Mouse (Mus musculus): Measurements from ENCODE around the gene Srrm2.

DNA sequence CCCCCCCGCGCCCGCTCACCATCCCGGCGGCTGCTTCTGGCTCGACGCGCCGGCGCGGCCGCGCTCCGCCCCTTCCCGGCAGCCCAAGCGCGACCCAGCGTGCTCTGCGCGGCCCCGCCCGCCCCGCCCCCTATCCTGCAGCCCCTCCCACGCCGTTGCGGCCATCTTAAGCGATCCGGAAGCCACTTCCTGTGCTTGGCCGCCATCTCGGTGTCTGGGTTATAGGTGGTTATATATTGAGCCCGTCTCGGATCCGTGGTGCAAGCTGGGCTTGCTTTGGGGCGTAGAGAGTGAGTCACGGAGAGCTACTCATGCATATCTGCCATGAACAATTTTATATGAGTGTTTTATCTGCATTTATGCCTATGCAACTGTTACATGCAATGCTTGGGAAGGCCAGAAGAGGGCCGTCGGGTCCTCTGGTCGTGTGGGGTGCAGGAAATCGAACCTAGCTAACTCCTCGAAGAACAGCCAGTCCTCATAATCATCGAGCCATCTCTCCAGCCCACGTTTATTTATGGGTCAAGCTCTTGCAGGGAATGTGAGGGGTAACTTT lies 38.8 kb downstream of the Srrm2 start, which contains the start of gene Elob:
- TF ChIP-seq POLR2A (IDR thresholded peaks at IDR 0.05; ENCODE audit: low read depth, low read length) = peak; percentile 27; the same call in 1 of the 2 replicates
- peak; percentile 84; the same call in 1 of the 2 replicates for TF ChIP-seq CTCF (IDR thresholded peaks at IDR 0.05; ENCODE audit: extremely low read depth, insufficient read length, insufficient replicate concordance, low read depth, low read length)
